Mouse (Mus musculus) effector memory CD4-positive, alpha-beta T cell, adult 7 months (primary cell): ENCODE results near the gene Prps1l3. TPM values are rescaled to one million over a fixed set of nuclear protein-coding genes. Genes with fewer than 3 reads are reported as not detected.

Experiments used
- polyA plus RNA-seq: library from polyadenylated mRNA; unstranded; fragments of 100-300 nt; shearing (Covaris generic); gene quantifications from one replicate; pipeline ENCODE4 v1.2.1, GENCODE M21; 2017

Gene Prps1l3
- polyA plus RNA-seq: 72.1 TPM

DNA sequence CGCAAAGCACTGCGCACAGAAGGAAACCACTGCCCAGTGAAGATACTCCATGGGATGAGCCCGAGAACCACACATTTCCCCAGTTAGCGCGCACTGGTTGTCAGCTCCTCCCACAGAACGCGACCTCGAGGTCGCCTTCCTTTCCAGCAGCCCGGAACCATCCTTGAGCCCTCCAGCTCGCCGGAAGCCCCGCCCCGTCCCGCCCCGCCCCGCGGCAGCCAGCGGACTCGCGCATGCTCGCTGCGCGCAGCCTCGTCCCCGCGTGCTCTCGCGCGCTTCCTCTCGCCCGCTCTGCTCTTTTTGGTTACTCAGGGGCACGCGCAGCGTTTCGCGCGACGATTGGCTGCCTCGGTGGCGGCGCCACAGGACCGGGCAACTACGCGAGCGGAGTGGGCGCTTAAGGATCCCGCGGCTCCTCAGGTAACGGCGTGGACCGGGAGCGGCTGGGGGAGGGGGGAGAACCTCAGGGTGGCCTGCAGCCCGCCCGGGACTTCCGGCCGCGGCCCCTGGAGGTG, at the start of gene Prps1l3, which contains the start of gene Mipol1:
Prps1l3 (plus strand) TSS at position 221 of the 515 bp plus-strand sequence.
Mipol1 (plus strand) TSS at position 236 of the 515 bp plus-strand sequence.

DNA sequence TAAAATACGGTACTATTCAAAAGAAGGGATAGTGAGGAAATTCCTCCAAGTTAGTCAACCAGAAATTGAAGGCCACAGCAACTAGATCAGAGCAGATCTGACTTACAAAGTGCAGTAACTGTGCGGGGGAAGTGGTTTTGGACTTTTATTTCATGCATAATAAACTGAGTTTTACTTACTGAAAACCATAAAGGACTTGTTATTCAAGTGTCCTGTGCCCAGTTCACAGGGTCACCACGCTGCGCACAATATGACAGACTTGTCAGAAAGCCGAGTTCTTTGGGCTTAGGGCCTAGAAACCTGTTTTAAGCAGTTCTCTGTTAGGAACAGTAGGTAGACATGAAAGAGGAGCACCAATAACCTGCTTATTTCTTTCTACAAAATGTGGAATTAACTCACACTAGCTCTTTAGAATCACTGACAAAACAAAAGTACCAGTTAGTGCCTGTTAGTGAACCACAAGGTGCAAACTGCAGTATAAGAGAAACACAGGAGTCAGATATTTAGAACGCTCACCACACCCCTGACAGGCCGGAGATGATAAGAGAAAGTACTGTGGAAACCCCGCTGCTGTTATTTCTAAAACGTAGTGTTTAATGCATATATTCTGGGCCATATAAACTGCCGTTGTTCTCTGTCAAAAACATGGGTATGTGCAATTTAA, 32.7 kb upstream of the Prps1l3 start, which contains the start of gene Slc25a21:
Slc25a21 (minus strand) TSS at position 110 of the 664 bp plus-strand sequence.

Other genes with a start within 250 kb of the Prps1l3 start
- gene Slc25a21, start 32.9 kb upstream of the Prps1l3 start, polyA plus RNA-seq: not detected
- gene Mipol1, start within 50 bp of the Prps1l3 start, polyA plus RNA-seq: 12.3 TPM